Mouse (Mus musculus): ENCODE measurements around the gene Cnppd1. TPM values are rescaled to one million over a fixed set of nuclear protein-coding genes. Genes with fewer than 3 reads are reported as not detected.

Gene Cnppd1
- polyA plus RNA-seq (2015; fragmentation: Nextera tagmentation; extraction: Ambion mirVana) = 47.2 and 52.2 TPM in 2 replicates

DNA sequence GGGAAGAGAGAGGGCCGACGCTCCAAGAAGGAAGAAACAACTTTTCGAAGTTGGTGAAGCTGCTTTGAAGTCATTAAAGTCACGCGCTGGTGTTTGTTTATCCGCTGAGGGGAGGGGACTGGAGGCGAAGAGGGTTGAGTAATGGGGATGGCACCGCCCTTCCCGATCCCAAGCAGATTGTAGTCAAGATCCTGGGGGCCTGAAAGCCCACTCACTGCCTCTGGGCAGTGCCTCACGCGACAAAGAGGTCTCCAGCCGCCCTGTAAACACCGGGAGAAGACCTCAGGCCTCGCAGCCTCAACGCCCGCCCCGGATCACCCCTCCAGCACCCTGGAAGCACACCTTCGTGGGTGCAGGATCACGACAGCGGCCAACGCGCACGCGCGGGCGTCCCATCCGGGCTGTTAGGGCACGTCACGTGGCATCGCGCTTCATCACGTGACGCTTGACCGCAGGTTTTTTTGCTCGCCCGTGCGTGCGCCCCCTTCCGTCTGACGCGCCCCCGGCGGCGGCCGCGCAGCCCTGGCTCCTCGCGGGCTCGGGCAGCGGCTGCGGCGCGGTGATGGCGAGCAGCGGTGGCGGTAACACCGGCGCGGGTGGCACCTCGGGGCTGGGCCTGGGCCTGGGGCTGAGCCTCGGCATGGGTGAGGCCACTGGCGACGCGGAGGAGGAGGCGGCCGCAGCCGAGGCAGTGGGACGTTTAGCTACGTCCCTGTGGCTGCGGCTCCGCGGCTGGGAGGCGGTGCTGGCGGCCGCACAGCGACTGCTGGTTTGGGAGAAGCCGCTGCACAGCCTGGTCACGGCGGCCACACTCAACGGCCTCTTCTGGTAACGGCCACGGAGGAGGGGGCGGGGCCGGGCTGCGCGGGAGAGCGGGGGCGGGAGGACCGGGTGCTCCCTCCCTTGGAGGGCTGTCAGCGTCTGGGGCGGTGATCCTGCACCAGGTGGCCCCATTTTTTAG lies at the start of gene Cnppd1, which contains the start of gene Retreg2:
Gene Cnppd1 (minus strand): TSS at position 411 of the 961 bp plus-strand sequence.
Gene Retreg2 (plus strand): TSS at position 478 of the 961 bp plus-strand sequence.
- no peaks in the 10 kb centered on the region for H3K27me3 ChIP-seq (ENCODE audit: insufficient read depth, low read length)
- ATAC-seq (replicated peaks; ENCODE audit: low FRiP score, low read depth) (peak; percentile 87), DNase-seq (ENCODE audit: low spot score) (peak; percentile 95)
- peak within 1 kb of the TSS; percentile 85 for H3K9ac ChIP-seq (ENCODE audit: low read depth, low read length)
- WGBS = under 1% methylated on average over 80 of the region's 91 CpGs
- TF ChIP-seq CTCF (IDR thresholded peaks at IDR 0.05; ENCODE audit: low read depth) = peak; percentile 60
- peaks cover 32% of the 10 kb centered on the region for H3K36me3 ChIP-seq (ENCODE audit: insufficient read depth, low read length)
- peak within 1 kb of the TSS; percentile 88 for H3K4me2 ChIP-seq (ENCODE audit: low read length)
- no peaks in the 10 kb centered on the region for H3K9me3 ChIP-seq (replicated peaks; ENCODE audit: low read length)
- peaks cover 14% of the 10 kb centered on the region; the same call in 1 of the 2 replicates for H3K4me1 ChIP-seq (replicated peaks; ENCODE audit: insufficient read depth, low read length)
- H3K4me3 ChIP-seq (replicated peaks; ENCODE audit: low read depth, low read length) = peak within 1 kb of the TSS; percentile 73
- peak within 1 kb of the TSS; percentile 97 for H3K27ac ChIP-seq

DNA sequence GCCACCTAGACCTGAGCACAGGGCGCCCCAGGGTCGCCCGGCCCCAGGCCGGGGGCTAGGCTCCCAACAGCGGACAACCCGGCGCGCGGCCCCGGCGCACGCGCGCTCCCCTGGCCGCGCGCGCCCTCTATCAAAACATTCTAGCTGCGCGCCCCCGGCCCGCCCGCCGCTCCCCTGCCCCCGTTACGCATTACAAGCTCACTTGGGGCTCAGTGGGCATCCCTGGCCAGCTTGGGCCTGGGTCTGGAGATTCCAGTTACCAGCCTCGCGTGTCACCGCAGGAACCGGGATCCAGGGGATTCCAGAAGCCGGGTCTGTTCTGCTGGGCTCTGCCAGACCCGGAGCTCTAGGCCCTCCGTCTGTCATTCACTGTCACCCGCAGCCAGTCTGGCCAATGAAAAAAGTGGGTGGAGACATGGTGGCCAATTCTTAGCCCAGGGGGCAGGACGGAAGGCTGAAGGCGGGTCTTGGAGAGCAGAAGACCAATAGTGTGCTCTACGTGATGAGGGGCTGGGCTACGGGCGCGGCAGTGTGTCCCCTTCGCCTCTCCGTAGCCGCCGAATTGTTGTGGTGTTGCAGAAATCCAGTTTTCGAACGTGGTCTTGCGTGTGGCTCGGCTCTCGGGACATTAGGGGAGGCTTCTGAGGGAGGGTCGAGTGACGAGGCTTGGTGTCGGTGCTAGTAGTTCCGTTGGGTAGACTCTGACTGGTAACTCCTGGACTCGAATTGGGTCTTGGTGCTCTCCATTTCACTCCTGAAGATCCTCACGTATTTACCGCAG lies 49.3 kb upstream of the Cnppd1 start, which contains the start of the genes Ankzf1 and Atg9a:
Gene Ankzf1 (plus strand): TSS at position 530 of the 781 bp plus-strand sequence.
Gene Atg9a (minus strand): TSS at position 575 of the 781 bp plus-strand sequence.
- H3K27ac ChIP-seq = peak within 1 kb of the TSS; percentile 93
- peak; percentile 37; the same call in 1 of the 2 replicates for TF ChIP-seq CTCF (IDR thresholded peaks at IDR 0.05; ENCODE audit: low read depth)
- H3K4me3 ChIP-seq (replicated peaks; ENCODE audit: low read depth, low read length) = peak within 1 kb of the TSS; percentile 92
- H3K27me3 ChIP-seq (ENCODE audit: insufficient read depth, low read length) = no peaks in the 10 kb centered on the region
- ATAC-seq (replicated peaks; ENCODE audit: low FRiP score, low read depth) = peak; percentile 99
- under 1% methylated on average over 54 of the region's 56 CpGs for WGBS
- H3K9me3 ChIP-seq (replicated peaks; ENCODE audit: low read length) = no peaks in the 10 kb centered on the region
- H3K4me1 ChIP-seq (replicated peaks; ENCODE audit: insufficient read depth, low read length) = peaks cover 13% of the 10 kb centered on the region
- H3K9ac ChIP-seq (ENCODE audit: low read depth, low read length) = peak within 1 kb of the TSS; percentile 89
- H3K36me3 ChIP-seq (ENCODE audit: insufficient read depth, low read length) = peaks cover 20% of the 10 kb centered on the region
- peak; percentile 100 for DNase-seq (ENCODE audit: low spot score)
- peak within 1 kb of the TSS; percentile 94 for H3K4me2 ChIP-seq (ENCODE audit: low read length)

DNA sequence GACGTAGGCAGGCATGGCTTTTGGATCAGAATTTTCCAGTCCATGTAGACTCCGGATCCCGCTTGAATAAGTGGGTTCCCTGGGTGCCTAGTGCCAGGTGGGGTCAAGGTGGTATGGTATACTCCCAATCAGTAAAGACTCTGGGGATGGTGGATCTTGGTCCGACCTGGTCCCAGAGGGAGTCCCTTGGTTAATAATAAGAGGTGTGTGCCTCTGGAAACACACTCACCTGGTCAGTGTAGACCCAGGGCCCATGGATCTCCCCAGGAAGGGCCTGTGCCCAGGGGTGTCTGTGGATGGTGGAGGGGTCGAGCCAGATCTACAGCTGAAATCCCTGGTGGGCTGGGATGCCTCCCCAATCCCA lies 48.7 kb upstream of the Cnppd1 start:
- 45% methylated on average over 5 of the region's 5 CpGs for WGBS
- Histone ChIP-seq H3K9me3 (replicated peaks; ENCODE audit: low read length) (no peaks in the 10 kb centered on the region), H3K36me3 (ENCODE audit: insufficient read depth, low read length) (peaks cover 21% of the 10 kb centered on the region), H3K9ac (ENCODE audit: low read depth, low read length) (peak overlapping the region; percentile 89), H3K4me3 (replicated peaks; ENCODE audit: low read depth, low read length) (peak overlapping the region; percentile 92), H3K4me1 (replicated peaks; ENCODE audit: insufficient read depth, low read length) (peaks cover 13% of the 10 kb centered on the region), H3K27ac (peak overlapping the region; percentile 90), H3K27me3 (ENCODE audit: insufficient read depth, low read length) (no peaks in the 10 kb centered on the region), H3K4me2 (ENCODE audit: low read length) (peak overlapping the region; percentile 94)
- ATAC-seq (replicated peaks; ENCODE audit: low FRiP score, low read depth) = no peak
- TF ChIP-seq CTCF (IDR thresholded peaks at IDR 0.05; ENCODE audit: low read depth) = no peak
- DNase-seq (ENCODE audit: low spot score) = no peak

DNA sequence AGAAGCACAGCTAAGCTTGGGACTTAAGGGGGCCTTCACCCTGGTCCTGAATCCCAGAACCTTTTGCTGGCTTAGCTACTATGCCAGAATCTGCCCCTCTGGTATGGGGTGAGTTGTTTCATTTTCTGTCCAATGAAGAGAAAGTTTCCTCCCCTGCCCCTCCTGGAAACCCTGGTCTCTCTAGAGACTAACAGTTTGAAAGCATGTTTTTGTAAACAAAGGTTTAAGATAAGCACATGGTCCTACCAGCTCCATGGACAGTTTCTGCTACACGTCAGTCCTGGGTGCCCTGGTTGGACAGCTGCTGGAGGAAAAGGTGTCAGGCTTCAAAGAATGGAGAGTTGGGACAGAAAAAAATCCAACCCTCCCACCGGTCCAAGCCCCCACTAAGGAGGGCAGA lies 48.1 kb upstream of the Cnppd1 start:
- TF ChIP-seq CTCF (IDR thresholded peaks at IDR 0.05; ENCODE audit: low read depth) = no peak
- Histone ChIP-seq H3K9me3 (replicated peaks; ENCODE audit: low read length) (no peaks in the 10 kb centered on the region), H3K4me3 (replicated peaks; ENCODE audit: low read depth, low read length) (no peak overlapping the region), H3K9ac (ENCODE audit: low read depth, low read length) (peak overlapping the region; percentile 89; the same call in 1 of the 2 replicates), H3K27me3 (ENCODE audit: insufficient read depth, low read length) (no peaks in the 10 kb centered on the region), H3K36me3 (ENCODE audit: insufficient read depth, low read length) (peaks cover 21% of the 10 kb centered on the region), H3K4me2 (ENCODE audit: low read length) (peak overlapping the region; percentile 94), H3K4me1 (replicated peaks; ENCODE audit: insufficient read depth, low read length) (peaks cover 13% of the 10 kb centered on the region), H3K27ac (no peak overlapping the region)
- DNase-seq (ENCODE audit: low spot score) (no peak), ATAC-seq (replicated peaks; ENCODE audit: low FRiP score, low read depth) (no peak)
- WGBS = 56% methylated on average over 2 of the region's 2 CpGs

DNA sequence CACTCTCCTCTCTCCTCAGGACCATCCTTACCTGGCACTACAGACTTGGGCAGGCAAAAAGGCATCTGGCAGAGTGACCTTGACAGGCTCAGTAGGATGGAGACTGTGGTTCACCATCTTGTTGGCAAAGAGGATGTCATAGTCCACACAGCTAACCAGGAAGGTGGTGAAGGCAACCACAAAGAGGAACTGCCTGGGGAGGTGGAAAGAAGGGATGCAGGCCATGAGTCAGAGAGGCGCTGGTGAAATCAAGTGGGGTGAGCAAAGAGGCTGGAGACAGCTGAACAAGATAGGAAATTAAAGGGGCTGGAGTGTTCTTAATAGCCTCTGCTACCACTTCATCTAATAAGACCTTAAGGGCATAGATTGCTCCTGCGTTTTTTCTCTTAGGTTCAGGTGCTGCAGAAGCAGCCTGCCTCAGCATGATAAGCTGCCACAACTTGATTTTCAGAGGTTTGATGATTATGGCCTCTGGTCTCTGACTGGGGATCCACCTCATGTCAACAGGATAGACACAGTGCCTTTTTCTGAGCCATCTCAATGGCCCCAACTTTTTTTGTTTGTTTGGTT lies 45.5 kb upstream of the Cnppd1 start:
- Histone ChIP-seq H3K9ac (ENCODE audit: low read depth, low read length) (no peak overlapping the region), H3K27ac (no peak overlapping the region), H3K27me3 (ENCODE audit: insufficient read depth, low read length) (no peaks in the 10 kb centered on the region), H3K4me2 (ENCODE audit: low read length) (no peak overlapping the region), H3K4me3 (replicated peaks; ENCODE audit: low read depth, low read length) (no peak overlapping the region), H3K4me1 (replicated peaks; ENCODE audit: insufficient read depth, low read length) (peaks cover 8% of the 10 kb centered on the region), H3K36me3 (ENCODE audit: insufficient read depth, low read length) (peaks cover 42% of the 10 kb centered on the region), H3K9me3 (replicated peaks; ENCODE audit: low read length) (no peaks in the 10 kb centered on the region)
- 90% methylated on average over 2 of the region's 2 CpGs for WGBS
- ATAC-seq (replicated peaks; ENCODE audit: low FRiP score, low read depth) (no peak), DNase-seq (ENCODE audit: low spot score) (no peak)
- no peak for TF ChIP-seq CTCF (IDR thresholded peaks at IDR 0.05; ENCODE audit: low read depth)

All from kidney, postnatal 0 days (tissue).